Mouse (Mus musculus): ENCODE data around the gene Gm9857.

DNA sequence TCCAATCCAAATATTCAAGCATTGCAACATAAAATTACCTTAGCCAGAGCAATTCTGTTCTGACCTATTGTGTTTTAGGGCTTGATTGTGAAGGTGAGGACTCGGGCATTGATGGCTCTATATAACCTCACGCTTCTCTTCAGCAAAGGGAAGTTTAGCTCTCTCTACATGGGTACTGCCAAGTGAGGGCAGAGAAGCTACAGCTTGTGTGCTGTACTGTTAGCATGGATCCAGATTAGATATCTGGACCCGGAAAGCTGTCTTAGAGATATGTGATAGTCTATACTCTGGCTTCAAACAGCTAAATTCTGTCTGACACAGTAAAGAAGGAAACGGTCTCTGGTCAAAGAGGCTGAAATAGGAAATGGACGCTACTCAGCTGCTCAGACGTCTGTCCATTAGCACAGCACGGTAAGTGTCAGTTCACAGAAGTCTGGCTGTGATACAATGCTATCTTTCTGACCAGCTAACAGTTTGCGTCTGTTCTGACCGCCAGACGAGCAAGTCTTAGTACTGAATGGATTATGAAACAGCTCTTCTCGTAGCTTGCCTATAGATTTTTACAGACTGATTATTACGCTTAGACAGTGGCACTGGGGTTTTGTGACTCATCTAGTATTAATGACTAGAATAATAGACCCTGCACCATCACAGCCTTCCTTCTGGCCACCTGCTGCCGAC, 33.9 kb upstream of the Gm9857 start:
- no peak for TF ChIP-seq CTCF (IDR thresholded peaks at IDR 0.05; ENCODE audit: low read depth, low read length)
- TF ChIP-seq GATA1 (IDR thresholded peaks at IDR 0.05; ENCODE audit: borderline replicate concordance, low read length) = no peak
- TF ChIP-seq GATA2 (IDR thresholded peaks at IDR 0.05; ENCODE audit: borderline replicate concordance, low read depth, low read length) = no peak
- no peak for TF ChIP-seq TAL1 (conservative IDR thresholded peaks at IDR 0.05; ENCODE audit: low read depth, low read length)
